Mouse (Mus musculus) stomach, postnatal 0 days (tissue): ENCODE results near the gene Lrrc63.

Experiments used
- CTCF ChIP-seq: IDR thresholded peaks from 2 replicates; pipeline ENCODE4 v1.5.1; 2016; ENCODE audit warnings: antibody characterized with exemption, low read depth, mild to moderate bottlenecking, moderate library complexity
- EP300 ChIP-seq: optimal IDR thresholded peaks from 2 replicates; pipeline ENCODE3; 2016; ENCODE audit warnings: antibody characterized with exemption

GRCm38 (mm10) chr14:75063936-75064335 lies 66.7 kb downstream of the Lrrc63 start:
- TF ChIP-seq CTCF (no peak), EP300 (no peak)
